Mouse (Mus musculus) cerebellum, adult 2 months (tissue): Measurements from ENCODE around the gene Erg28. TPM values are rescaled to one million over a fixed set of nuclear protein-coding genes. Genes with fewer than 3 reads are reported as not detected.

Experiments used
- DNase-seq, 2 experiments: peaks; one replicate each; pipeline ENCODE4 v3.0.0; 2021
- H3K27ac ChIP-seq: fragments of 200-500 bp; 2 replicates; pipeline ENCODE4 v1.5.1; 2012; ENCODE audit warnings: low read length, control low read depth, inconsistent platforms; ENCODE audit not compliant: insufficient read depth
- H3K27me3 ChIP-seq: fragments of 200-500 bp; 2 replicates; pipeline ENCODE4 v1.6.1; 2012; ENCODE audit warnings: inconsistent platforms, mild to moderate bottlenecking, low read length, moderate library complexity; ENCODE audit not compliant: control insufficient read depth, insufficient read depth
- H3K4me1 ChIP-seq: fragments of 200-500 bp; 2 replicates; pipeline ENCODE4 v1.6.1; 2011; ENCODE audit warnings: low read length; ENCODE audit not compliant: control insufficient read depth, insufficient read depth
- H3K4me3 ChIP-seq: fragments of 200-500 bp; replicated peaks from 2 replicates; pipeline ENCODE3; 2011; ENCODE audit warnings: mild to moderate bottlenecking, low read depth, low read length, control low read depth; ENCODE audit not compliant: insufficient read depth
- CTCF ChIP-seq: fragments of 200-500 bp; IDR thresholded peaks from 2 replicates; pipeline ENCODE4 v1.5.1; 2011; ENCODE audit warnings: low read depth, mild to moderate bottlenecking, control low read depth, low read length, moderate library complexity, borderline replicate concordance; ENCODE audit not compliant: insufficient read depth
- POLR2A ChIP-seq: fragments of 200-500 bp; IDR thresholded peaks from 2 replicates; pipeline ENCODE4 v1.6.1; 2011; ENCODE audit warnings: low read length, control low read depth, borderline replicate concordance; ENCODE audit not compliant: insufficient read depth
- WGBS: fragments of 180-500 bp; shearing (Covaris S2); methylation state at CpG from one replicate; pipeline ENCODE4 v1.1.7; 2018; 5-methylcytosine and 5-hydroxymethylcytosine counted together
- polyA plus RNA-seq: library from polyadenylated mRNA; depleted of rRNA; stranded (reverse); fragments of >200 nt; gene quantifications from 2 replicates; pipeline ENCODE4 v1.2.3, GENCODE M21; 2012

Gene Erg28
- polyA plus RNA-seq, 1 experiment = 100 TPM

DNA sequence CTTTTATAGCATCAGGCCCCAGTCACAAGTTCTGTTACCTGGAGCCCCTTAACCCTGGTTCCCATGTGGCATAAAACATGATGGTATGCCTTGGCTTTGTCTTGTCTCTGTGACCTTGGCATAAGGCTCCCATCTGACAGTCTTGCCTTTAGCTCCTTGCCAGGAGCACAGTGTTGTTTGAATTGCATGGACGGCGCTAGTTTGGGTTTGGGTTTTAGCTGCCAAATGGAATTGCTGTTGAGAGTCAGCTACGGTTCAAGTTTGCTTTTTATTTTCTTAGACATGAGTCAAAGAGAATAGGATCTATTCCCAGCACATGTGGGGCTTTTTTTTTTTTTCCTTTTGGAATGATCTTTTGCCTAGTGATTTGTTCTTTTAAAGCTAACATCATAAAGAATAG lies 34.8 kb upstream of the Erg28 start:
- 52% methylated on average over 3 of the region's 3 CpGs for WGBS
- TF ChIP-seq POLR2A = no peak
- no peak for TF ChIP-seq CTCF

DNA sequence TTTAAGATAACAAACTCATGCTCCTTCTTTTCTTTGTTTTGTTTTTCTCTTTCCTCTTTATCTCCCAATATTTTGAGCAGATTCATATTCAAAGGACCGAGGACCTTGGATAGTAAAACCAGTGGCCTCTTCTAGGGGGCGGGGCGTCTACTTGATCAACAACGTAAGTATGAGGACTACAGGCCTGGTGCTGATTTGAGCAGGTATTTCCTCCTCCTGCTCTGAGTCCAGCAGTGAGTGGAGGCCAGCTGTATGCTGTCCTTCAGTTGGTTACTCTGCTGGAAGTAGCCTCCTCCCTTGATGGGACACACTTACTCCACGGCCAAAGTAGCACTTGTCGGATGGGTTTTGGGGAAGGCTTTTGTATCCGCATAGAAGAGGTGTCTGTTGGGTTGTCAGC lies 33.0 kb upstream of the Erg28 start:
- WGBS = 93% methylated on average over 7 of the region's 7 CpGs
- Histone ChIP-seq H3K27ac (no peak overlapping the region), H3K4me3 (no peak overlapping the region), H3K27me3 (no peaks in the 10 kb centered on the region), H3K4me1 (peaks cover 8% of the 10 kb centered on the region; the same call in 1 of the 2 replicates)
- DNase-seq = no peak
- TF ChIP-seq POLR2A = no peak
- no peak for TF ChIP-seq CTCF

More for the DNA sequence above, 34.8 kb upstream of the Erg28 start:
- DNase-seq = no peak
- no peaks in the 10 kb centered on the region for H3K27me3 ChIP-seq
- no peak overlapping the region for H3K27ac ChIP-seq
- H3K4me3 ChIP-seq = no peak overlapping the region
- peaks cover 13% of the 10 kb centered on the region; the same call in 1 of the 2 replicates for H3K4me1 ChIP-seq

DNA sequence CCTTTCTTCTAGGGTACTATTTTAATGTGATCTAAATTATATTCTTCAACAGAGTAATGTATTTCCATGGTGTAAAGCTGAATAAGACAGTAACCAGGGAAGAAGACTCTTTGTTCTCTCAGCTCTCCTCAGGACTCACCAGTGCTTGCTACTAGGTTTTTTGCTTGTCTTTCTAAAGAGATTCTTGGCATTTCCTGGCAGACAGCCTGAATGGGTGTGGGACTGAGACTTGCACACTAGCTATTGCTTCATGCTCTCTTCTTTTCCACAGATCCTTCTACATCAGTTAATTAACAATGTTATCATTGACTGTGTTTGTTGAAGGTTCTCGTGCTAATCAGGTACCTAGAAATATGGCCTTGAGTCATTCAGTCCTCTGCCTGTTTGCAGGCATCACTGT lies 29.9 kb upstream of the Erg28 start:
- Histone ChIP-seq H3K4me1 (peaks cover 2% of the 10 kb centered on the region; the same call in 1 of the 2 replicates), H3K27ac (no peak overlapping the region), H3K4me3 (no peak overlapping the region), H3K27me3 (no peaks in the 10 kb centered on the region)
- no peak for DNase-seq
- WGBS = 94% methylated on average over 1 of the region's 1 CpGs
- TF ChIP-seq CTCF = no peak
- no peak for TF ChIP-seq POLR2A

DNA sequence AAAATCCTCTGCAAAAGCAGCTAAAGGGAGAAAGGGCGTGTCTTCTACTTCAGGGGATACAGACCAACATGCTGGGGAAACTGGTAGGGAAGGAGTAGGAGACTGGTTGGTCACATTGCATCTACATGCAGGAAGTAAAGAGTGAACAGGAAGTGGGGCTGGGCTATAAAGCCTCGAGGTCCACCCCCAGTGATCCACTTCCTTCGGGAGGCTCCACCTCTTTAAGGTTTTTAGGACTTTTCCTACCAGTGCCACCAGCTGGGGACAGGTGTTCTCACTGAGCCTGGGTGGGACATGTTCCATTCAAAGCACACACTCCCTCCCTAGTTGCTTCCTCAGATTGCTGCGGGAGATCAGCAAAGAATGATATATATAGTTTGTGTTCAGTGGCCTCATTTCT lies 29.5 kb upstream of the Erg28 start:
- 92% methylated on average over 4 of the region's 4 CpGs for WGBS
- no peak for DNase-seq
- Histone ChIP-seq H3K27me3 (no peaks in the 10 kb centered on the region), H3K4me1 (no peaks in the 10 kb centered on the region; the same call in 1 of the 2 replicates), H3K27ac (no peak overlapping the region), H3K4me3 (no peak overlapping the region)
- TF ChIP-seq POLR2A (no peak), CTCF (no peak)

DNA sequence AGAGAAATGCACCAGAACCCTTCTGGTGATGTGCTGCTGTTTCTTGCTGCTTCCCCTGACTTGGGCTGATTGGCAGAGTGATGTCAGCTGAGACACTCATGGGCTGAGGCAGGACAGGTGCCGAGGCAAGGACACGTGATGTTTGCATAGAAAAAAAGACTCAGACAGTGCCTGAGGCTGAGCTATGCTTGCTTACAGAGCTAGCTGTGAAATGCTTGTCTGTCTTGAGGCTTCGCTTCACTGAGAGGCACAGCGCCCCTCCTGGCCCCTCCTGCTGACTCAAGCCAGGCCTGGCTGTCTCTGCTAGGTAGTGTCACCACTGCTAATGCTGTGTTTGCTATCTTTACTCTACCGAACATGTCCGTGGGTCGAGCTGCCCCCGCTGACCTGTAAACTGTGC lies 26.3 kb upstream of the Erg28 start:
- no peak for DNase-seq
- Histone ChIP-seq H3K27me3 (no peaks in the 10 kb centered on the region), H3K27ac (no peak overlapping the region), H3K4me3 (no peak overlapping the region), H3K4me1 (no peaks in the 10 kb centered on the region)
- TF ChIP-seq POLR2A (no peak), CTCF (no peak)
- 87% methylated on average over 8 of the region's 8 CpGs for WGBS

DNA sequence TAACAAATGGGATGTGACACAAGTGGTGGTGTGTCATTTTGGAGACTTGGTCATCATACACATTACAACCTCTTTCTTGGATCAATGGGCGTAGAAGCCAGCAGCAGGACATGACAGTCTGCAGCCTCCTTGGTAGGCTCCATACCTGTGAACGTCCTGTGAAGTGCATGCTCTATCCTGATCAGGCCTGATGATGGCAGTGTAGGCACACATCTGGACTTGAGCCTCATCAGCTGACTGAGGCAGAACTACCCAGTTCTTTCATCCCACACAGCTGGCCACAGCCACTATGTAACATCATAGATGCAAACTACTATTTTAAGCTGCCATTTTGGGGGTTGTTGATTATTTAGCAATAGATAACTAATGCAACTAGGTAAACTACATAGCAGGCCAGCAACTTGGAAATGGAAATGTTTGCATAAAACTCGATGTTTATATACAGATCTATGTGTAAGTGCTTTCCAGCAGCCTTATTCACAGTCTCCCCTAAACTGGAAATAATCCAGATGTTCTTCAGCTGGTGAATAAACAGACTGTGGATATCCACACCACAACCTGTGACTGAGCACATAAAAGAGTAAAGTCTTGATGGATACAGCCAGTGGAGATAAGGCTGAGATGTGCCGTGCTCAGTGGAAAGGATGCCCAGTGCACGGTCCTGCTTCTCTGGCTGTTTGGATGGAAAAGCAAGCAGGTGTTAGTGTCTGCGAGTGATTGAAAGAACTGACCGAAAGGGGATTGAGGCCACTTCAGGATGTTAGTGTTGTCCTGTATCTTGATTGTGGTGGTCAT lies 24.0 kb upstream of the Erg28 start:
- TF ChIP-seq CTCF (peak; percentile 40; the same call in 1 of the 2 replicates), POLR2A (no peak)

DNA sequence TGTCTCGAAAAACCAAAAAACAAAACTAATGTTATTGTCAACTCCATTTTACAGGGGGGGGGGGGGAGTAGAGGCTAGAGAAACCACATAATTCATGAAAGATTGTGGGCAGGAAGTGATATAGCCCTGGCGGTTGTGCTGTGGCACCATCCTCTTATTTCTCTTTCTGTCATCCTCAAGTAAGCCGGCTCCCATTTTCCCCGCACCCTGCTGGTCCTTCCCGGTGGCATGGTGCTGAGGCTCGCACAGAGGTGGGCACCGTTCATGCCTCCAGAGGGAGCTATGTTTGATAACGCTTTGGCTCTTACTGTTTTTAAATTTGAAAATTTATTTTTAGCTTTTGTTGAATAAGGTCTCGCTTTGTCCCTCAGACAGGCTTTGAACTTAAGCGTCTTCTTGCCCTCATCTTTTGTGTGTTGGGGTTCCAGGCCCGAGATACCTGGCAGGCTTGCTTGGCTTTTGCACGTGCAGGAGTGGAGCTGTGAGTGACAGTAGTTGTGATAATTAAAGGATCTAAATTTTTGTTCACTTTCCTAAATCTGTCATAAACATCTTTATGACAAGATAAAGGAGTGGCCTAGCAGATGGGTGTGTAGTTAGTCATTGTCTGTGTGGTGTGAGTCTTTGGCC lies 15.1 kb upstream of the Erg28 start:
- Histone ChIP-seq H3K27ac (no peak overlapping the region), H3K27me3 (no peaks in the 10 kb centered on the region), H3K4me3 (no peak overlapping the region), H3K4me1 (no peaks in the 10 kb centered on the region)
- TF ChIP-seq POLR2A (no peak), CTCF (no peak)
- 91% methylated on average over 12 of the region's 12 CpGs for WGBS
- DNase-seq = no peak

More for the DNA sequence above, 24.0 kb upstream of the Erg28 start:
- Histone ChIP-seq H3K4me1 (no peaks in the 10 kb centered on the region), H3K27ac (no peak overlapping the region), H3K4me3 (no peak overlapping the region), H3K27me3 (no peaks in the 10 kb centered on the region)
- DNase-seq = peak in 1 of 2 experiments; percentile 32
- WGBS = 83% methylated on average over 7 of the region's 7 CpGs

DNA sequence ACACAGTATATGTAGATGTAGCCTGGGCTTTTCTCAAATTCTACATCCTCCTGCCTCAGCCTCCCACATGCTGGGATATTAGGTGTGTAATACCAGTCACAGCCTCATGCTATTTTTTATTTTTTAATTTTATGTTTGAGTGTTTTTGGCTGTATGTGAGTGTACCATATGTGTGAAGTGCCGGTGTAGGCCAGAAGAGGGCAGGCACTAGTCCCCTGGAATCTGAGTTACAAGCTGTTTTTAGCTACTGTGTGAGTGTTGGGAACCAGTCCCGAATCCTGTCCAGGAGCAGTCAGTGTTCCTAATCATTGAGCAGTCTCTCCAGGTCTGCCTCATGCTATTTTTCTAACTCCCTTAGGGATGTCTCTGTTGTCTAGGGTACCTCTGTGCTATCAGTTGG lies 13.4 kb upstream of the Erg28 start:
- H3K27me3 ChIP-seq = no peaks in the 10 kb centered on the region
- H3K4me1 ChIP-seq = no peaks in the 10 kb centered on the region
- no peak for DNase-seq
- TF ChIP-seq CTCF (no peak), POLR2A (no peak)
- 82% methylated on average over 2 of the region's 2 CpGs for WGBS
- no peak overlapping the region for H3K4me3 ChIP-seq
- H3K27ac ChIP-seq = no peak overlapping the region
